Mouse (Mus musculus) telencephalon, adult 2 months (tissue): Measurements from ENCODE around the gene Slc9a8.
A peak's percentile ranks its signal among the peaks of the same experiment; 100 is the strongest.

Experiments
- DNase-seq: peaks from one replicate; pipeline ENCODE4 v3.0.0-alpha.2; 2011; ENCODE audit warnings: low read depth, low spot score

Gene Slc9a8

GRCm38 (mm10) chr2:167483827-167484410 lies 62.4 kb downstream of the Slc9a8 start:
- DNase-seq, result no peak

DNA sequence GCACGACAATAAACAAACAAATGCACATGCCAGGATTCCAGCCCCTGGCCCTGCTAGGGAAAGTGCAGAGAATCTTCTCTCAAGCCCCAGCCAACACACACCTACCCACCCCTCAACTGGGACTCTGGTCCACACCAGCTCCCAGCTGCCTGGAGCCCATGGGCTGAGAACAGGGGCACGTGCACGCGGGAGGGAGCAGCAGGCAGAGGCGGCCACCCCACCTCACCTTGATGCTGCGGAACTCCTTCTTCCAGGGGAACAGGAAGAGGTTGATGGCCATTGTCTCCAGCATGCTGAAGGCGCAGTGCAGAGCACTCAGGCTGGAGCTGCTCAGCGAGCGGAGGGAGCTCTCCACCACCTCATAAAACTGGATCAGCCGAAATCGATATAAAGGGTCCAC lies 63.4 kb downstream of the Slc9a8 start:
- DNase-seq, result no peak

DNA sequence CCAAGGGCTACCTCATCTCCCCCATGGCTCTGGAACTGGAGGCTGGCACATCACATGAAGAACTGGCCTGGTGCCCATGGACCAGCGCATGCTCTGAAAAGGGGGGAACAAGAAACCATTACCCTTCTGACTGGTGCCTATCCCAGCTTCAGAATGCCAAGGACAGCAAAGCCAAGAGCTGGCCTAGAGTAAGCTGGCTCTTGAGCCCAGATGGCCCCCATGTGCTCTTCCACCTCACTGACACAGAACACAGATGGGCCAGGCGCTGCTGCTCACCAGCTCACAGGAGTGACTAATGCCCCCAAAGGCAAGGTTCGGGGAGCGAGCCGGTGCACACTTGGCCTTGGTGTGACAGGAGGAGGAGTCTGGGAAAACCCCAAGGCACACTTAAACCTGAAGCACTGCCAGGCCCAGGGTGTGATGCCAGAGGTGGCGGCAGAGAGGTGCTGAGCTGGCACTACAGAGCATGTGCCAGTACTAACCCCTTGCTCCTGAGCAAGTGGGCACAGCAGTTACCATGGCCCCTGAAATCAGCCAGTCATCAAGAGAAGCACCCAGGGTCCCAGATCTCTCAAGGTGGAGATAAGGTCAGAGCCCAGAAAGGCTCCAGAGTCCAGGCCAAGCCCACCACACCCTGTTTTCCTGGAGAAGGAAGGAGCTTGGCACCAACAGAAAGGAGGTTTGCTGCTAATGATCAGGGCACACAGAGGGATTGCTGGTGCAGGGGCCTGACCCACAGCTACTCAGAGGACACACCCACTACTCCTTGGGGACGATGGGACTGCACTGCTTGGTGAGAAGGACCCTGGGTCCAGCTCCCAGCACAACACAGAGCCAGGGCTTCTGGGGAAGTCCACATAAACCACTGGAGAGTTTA lies 64.2 kb downstream of the Slc9a8 start:
- no peak for DNase-seq

GRCm38 (mm10) chr2:167486573-167486972 lies 65.1 kb downstream of the Slc9a8 start:
- DNase-seq, result no peak

DNA sequence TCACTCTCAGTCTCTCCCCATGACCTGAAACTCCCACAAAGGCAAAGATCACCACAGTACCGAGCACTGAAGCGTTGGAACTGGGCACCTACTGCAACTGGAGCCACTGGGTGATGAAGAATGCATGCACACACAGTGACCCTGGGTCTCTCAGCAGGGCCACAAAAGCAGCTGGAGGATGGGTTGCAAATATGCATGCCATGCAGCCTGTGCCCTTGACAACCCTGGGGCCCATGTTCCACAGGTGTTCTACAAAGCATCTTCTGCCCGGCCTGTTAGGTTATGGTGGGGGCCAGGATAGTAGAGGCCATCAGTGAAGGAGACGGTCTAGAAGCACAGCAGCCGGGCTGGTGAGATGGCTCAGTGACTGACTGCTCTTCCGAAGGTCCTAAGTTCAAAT lies 66.0 kb downstream of the Slc9a8 start:
- no peak for DNase-seq

GRCm38 (mm10) chr2:167487994-167488393 lies 66.5 kb downstream of the Slc9a8 start:
- DNase-seq, result no peak

DNA sequence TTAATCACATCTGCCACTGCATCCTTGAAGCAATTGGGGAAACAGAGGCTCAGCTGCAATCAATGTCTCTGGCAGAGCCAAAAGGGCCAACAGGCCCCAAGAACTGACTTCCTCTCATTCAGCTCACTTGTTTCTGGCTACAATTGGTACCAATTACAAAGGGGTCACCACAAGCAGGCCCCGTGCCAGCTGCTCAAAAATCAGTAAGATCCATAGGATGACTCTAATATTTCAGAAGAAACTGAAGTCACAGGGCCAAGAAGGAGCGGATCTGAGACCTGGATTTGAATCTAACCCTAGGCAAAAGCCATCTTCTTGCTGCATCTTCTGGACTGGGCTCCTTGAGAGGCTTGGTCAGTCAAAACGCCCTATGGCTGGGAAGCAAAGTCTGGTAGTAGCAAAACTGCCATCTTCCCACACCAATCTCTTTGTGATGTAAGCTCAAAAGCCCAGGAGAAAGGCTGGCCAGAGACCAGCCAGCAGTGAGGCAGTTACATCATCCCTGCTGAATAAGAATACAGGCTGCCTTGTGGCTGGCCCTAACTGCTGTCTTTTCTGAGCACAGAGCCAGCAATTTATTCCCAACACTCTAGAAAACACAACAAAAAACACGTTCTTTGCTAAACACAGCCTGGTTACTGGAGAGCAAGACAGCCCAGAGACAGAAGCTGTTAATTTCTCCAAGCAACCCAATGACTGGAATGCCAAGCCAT lies 69.5 kb downstream of the Slc9a8 start:
- peak; percentile 87 for DNase-seq

- no peak for DNase-seq
These were observed 70.5 kb downstream of the Slc9a8 start, which contains the start of gene Rnf114 for GRCm38 (mm10) chr2:167491757-167492708. Gene Rnf114 (plus strand): TSS chr2:167492645.

- DNase-seq, result peak; percentile 87
These were observed 71.5 kb downstream of the Slc9a8 start, which contains the start of gene Spata2 for GRCm38 (mm10) chr2:167492713-167493636. Gene Spata2 (minus strand): TSS chr2:167492887.

- DNase-seq, result peak; percentile 63
These were observed 74.9 kb downstream of the Slc9a8 start for GRCm38 (mm10) chr2:167496437-167496836.

GRCm38 (mm10) chr2:167497272-167497671 lies 75.8 kb downstream of the Slc9a8 start:
- DNase-seq, result no peak

- DNase-seq, result no peak
These were observed 81.2 kb downstream of the Slc9a8 start for GRCm38 (mm10) chr2:167502554-167503252.

- peak; percentile 62 for DNase-seq
These were observed 81.9 kb downstream of the Slc9a8 start for GRCm38 (mm10) chr2:167503253-167503895.

- DNase-seq, result no peak
These were observed 82.4 kb downstream of the Slc9a8 start for GRCm38 (mm10) chr2:167503896-167504349.

DNA sequence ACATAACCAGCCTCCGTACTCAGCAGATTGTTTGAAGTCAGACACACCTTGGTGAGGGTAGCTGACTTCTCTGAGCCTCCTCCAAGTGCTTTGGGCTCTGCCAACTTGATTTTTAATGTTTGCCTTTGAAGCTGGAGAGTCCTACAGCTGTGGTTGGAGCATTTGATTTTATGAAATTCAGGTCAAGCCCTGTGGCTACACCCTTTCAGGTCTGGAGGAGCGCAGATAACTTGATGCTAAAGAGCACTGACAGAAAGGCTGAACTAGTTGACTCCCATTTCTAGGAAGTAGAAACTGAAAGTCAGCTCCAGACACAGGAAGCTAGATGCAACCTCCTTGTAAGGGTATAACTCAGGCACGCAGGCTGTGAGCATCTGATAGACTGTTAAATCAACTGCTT lies 83.6 kb downstream of the Slc9a8 start:
- DNase-seq, result no peak

- DNase-seq, result no peak
These were observed 85.2 kb downstream of the Slc9a8 start for GRCm38 (mm10) chr2:167506546-167507260.

DNA sequence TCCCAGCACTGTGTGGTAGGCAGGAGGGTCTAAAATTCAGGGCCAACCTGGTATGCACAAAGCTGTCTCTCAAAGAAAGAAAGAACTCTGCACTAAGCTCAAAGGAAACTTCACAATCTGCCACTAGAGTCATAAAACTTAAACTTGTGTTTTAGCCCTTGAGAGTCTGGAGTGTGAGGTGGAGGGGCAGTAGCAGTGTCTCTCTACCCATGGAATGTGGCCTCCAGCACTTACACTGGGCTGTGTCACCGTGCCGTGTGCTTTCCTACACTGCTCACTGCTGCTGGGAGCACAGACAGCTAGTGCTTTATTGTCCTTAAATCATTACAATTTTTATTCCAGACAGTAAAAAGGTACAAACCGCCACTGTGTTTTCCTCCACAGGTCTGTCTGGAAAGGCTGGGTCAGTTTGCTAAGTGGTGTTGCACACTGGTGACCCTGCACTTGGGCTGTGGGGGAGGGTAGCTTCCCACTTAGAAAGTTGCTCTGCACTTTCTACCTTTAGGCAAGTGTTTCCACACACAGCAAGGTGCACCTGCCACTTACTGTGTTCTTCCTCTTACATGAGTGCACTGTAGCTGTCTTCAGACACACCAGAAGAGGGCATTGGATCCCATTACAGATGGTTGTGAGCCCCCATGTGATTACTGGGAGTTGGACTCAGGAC lies 86.3 kb downstream of the Slc9a8 start:
- DNase-seq, result no peak

GRCm38 (mm10) chr2:167508569-167508968 lies 87.1 kb downstream of the Slc9a8 start:
- DNase-seq, result no peak
